Mouse (Mus musculus): ENCODE measurements at regions not wholly inside any gene's neighbourhood (a gene's known extent, or its start where the extent isn't known, plus 50 kb on each side); places are given as distances from the start of the nearest gene placed in this dataset.

DNA sequence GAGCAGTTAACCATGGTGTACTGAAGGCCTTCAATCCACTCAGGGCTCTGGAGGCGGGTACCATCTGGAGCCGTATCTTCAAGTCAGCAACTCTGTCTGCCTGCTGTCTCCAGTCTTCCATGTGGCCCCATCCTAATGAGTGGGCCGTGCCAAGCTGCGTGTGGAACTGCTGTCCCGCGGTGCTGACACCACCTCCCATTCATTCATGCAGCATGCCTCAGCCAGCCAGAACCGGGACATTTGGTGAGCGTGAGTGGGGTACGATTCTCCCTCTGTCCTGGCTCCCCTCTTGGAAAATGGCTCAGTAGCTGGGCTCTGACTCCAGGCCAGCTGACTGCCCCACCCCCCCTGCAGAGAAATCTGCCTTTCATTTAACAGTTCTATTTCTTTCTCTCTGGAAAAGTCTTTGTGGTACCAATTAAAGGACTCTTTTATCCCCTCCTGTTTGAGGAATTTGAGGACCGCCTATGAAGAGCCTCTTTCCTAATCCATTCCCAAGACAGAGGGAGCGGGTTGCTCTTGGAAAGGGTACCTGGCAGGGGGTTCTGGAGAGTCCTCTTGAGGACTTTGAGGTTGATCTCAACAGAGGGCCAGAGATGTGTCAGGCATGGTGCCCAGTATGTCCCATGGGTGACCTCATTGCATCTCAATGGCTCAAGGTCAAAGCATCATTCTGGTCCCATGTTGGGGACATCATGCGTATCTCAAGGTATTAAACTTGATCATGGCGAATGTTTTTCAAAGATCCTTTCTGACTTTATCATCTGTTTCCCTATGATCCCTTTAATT, 55.5 kb upstream of the Brd7 start:
- Histone ChIP-seq H3K4me3 (ENCODE audit: insufficient read depth, low read depth, low read length) (no peak overlapping the region), H3K27ac (ENCODE audit: insufficient read depth, low read depth, low read length) (no peak overlapping the region), H3K36me3 (ENCODE audit: control insufficient read depth, insufficient read depth, low read length) (no peaks in the 10 kb centered on the region), H3K27me3 (replicated peaks; ENCODE audit: control insufficient read depth, insufficient read depth, low read length) (no peaks in the 10 kb centered on the region), H3K4me1 (ENCODE audit: control insufficient read depth, insufficient read depth, low read length) (no peaks in the 10 kb centered on the region)
- no peak for DNase-seq
- TF ChIP-seq CTCF (conservative IDR thresholded peaks at IDR 0.05; ENCODE audit: insufficient read depth, insufficient read length, low read depth, low read length) (no peak), POLR2A (IDR thresholded peaks at IDR 0.05; ENCODE audit: low read depth, low read length) (no peak)
- 54% methylated on average over 13 of the region's 13 CpGs for WGBS

DNA sequence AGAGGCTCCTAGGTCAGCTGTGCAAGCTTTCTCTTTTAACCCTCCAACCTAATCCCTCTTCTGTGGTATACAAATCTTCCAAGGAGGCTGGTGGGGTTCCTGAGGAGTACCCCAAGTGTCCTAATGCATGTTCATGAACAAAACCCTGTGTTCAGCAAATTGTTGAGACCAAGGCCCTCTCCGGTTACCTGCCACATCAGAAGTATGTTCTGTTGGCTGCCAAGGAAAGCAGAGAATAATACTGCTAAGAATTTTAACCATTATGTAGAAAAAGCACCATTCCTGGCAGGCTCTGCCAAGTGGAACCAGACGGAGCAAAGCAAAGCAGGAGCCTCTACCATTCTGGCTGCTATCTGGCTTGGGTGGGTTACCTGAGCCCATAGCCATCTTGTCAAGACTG, 61.3 kb upstream of the Brd7 start:
- Histone ChIP-seq H3K4me1 (ENCODE audit: control insufficient read depth, insufficient read depth, low read length) (no peaks in the 10 kb centered on the region), H3K4me3 (ENCODE audit: insufficient read depth, low read depth, low read length) (no peak overlapping the region), H3K27ac (ENCODE audit: insufficient read depth, low read depth, low read length) (no peak overlapping the region), H3K36me3 (ENCODE audit: control insufficient read depth, insufficient read depth, low read length) (no peaks in the 10 kb centered on the region), H3K27me3 (replicated peaks; ENCODE audit: control insufficient read depth, insufficient read depth, low read length) (no peaks in the 10 kb centered on the region)
- 88% methylated on average over 2 of the region's 2 CpGs for WGBS
- DNase-seq = no peak
- no peak for TF ChIP-seq POLR2A (IDR thresholded peaks at IDR 0.05; ENCODE audit: low read depth, low read length)
- TF ChIP-seq CTCF (conservative IDR thresholded peaks at IDR 0.05; ENCODE audit: insufficient read depth, insufficient read length, low read depth, low read length) = no peak

DNA sequence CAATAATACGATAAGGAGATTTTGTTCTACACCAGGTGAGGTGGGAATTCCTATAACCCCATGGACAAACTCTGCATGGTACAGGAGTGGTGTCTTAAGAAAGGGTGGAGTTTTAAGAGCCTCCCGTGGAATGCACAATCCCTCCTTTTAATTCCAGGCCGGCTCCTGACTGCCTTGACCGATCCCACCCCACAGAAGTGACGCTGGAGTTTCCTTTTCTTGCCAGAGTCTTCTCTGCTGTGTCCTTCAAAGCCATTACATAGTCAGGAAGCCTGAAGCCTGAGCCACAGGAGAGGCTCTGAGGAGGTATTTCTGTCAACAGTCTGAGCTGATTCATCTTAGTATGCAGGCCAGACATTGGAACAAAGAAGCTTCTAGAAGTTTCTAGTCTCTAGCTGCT, 66.6 kb upstream of the Brd7 start:
- no peak for DNase-seq
- no peaks in the 10 kb centered on the region for H3K36me3 ChIP-seq (ENCODE audit: control insufficient read depth, insufficient read depth, low read length)
- H3K4me3 ChIP-seq (ENCODE audit: insufficient read depth, low read depth, low read length) = no peak overlapping the region
- H3K4me1 ChIP-seq (ENCODE audit: control insufficient read depth, insufficient read depth, low read length) = no peaks in the 10 kb centered on the region
- TF ChIP-seq CTCF (conservative IDR thresholded peaks at IDR 0.05; ENCODE audit: insufficient read depth, insufficient read length, low read depth, low read length) = no peak
- H3K27me3 ChIP-seq (replicated peaks; ENCODE audit: control insufficient read depth, insufficient read depth, low read length) = no peaks in the 10 kb centered on the region
- WGBS = 66% methylated on average over 5 of the region's 5 CpGs
- H3K27ac ChIP-seq (ENCODE audit: insufficient read depth, low read depth, low read length) = no peak overlapping the region

DNA sequence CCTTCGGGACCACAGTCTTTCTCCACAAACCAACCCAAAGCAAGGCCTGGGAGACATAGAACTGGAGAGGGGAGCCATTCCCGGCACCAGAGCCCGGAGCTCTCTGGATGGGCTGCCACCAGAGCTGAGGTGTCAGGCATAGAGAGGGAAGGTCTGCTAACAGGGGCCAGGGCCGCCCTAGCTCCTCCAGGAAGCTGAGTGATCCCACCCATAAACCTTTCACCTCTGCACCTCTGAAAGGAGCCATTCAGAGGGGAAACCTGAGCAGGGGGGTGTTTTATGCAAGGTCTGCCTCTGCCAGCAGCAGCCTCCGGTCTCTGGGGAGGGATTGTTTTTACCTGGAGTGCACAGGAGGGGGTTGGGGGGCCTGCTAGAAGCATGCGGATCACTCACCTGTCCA, 69.4 kb upstream of the Brd7 start:
- WGBS = 34% methylated on average over 6 of the region's 6 CpGs

DNA sequence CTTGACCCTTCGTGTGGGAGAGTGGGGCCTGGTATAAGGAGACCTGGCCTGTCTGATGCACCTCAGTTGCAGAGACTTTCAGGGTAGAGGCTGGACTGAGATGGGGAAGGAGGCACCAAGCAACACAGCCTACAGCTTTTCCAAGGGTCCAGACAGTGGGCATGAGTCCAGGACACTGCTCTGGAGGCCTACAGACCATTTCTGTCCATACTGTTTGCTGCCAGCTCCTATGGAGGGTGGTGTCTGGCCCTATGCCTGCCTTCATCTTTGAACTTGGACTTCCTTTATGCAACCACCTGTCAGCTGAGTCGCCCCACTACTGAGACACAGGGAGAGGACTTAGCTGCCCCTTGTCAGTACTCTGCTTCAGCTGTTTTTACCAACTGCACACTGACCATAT, 73.7 kb upstream of the Brd7 start:
- H3K4me3 ChIP-seq (ENCODE audit: insufficient read depth, low read depth, low read length) = no peak overlapping the region
- no peaks in the 10 kb centered on the region for H3K27me3 ChIP-seq (replicated peaks; ENCODE audit: control insufficient read depth, insufficient read depth, low read length)
- H3K4me1 ChIP-seq (ENCODE audit: control insufficient read depth, insufficient read depth, low read length) = no peaks in the 10 kb centered on the region
- TF ChIP-seq CTCF (conservative IDR thresholded peaks at IDR 0.05; ENCODE audit: insufficient read depth, insufficient read length, low read depth, low read length) (no peak), POLR2A (IDR thresholded peaks at IDR 0.05; ENCODE audit: low read depth, low read length) (no peak)
- H3K36me3 ChIP-seq (ENCODE audit: control insufficient read depth, insufficient read depth, low read length) = no peaks in the 10 kb centered on the region
- no peak overlapping the region for H3K27ac ChIP-seq (ENCODE audit: insufficient read depth, low read depth, low read length)
- DNase-seq = no peak
- WGBS = 74% methylated on average over 2 of the region's 2 CpGs

More for the DNA sequence above, 69.4 kb upstream of the Brd7 start:
- H3K4me3 ChIP-seq (ENCODE audit: insufficient read depth, low read depth, low read length) = no peak overlapping the region
- H3K27ac ChIP-seq (ENCODE audit: insufficient read depth, low read depth, low read length) = no peak overlapping the region
- no peak for DNase-seq
- H3K27me3 ChIP-seq (replicated peaks; ENCODE audit: control insufficient read depth, insufficient read depth, low read length) = no peaks in the 10 kb centered on the region
- H3K4me1 ChIP-seq (ENCODE audit: control insufficient read depth, insufficient read depth, low read length) = no peaks in the 10 kb centered on the region
- TF ChIP-seq CTCF (conservative IDR thresholded peaks at IDR 0.05; ENCODE audit: insufficient read depth, insufficient read length, low read depth, low read length) = no peak
- TF ChIP-seq POLR2A (IDR thresholded peaks at IDR 0.05; ENCODE audit: low read depth, low read length) = no peak
- no peaks in the 10 kb centered on the region for H3K36me3 ChIP-seq (ENCODE audit: control insufficient read depth, insufficient read depth, low read length)

DNA sequence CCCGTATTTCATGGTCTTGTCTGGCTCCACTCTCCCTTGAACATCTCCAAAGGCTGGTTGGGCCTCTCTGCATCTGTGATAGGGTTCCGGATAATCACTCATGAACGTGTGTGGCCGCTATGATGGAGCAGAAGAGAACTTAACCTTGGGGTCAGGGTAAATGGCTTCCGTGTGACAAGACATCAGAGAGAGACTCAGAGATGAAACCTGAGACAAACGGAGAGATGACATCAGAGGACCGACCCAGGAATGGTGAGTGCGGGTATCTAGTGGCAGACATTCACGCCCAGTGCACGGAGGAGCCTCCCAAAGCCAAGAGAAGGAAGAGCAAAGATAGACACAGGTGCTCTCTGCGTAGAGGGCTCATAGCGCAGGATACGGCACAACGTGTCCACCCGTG, 78.2 kb upstream of the Brd7 start:
- no peak for TF ChIP-seq CTCF (conservative IDR thresholded peaks at IDR 0.05; ENCODE audit: insufficient read depth, insufficient read length, low read depth, low read length)
- TF ChIP-seq POLR2A (IDR thresholded peaks at IDR 0.05; ENCODE audit: low read depth, low read length) = no peak
- 59% methylated on average over 15 of the region's 15 CpGs for WGBS
- DNase-seq = no peak

DNA sequence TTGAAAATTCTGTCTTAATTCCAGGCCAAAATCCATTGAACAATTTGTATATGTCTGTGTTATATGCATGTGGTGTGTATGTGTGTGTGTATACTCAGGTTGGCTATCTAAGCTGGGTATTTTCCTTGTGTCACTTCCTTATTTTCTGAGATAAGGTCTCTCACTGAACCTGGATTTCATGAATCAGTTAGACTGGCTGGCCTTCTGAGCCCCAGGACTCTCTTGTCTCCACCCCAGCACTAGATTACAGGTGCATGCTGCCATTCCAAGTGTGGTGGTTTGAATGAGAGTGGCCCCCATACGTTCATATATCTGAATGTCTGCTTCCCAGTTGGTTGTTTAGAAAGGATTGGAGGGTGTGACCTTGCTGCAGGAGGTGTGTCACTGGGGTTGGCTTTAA, 77.8 kb upstream of the Nkd1 start:
- no peak for DNase-seq
- Histone ChIP-seq H3K4me3 (ENCODE audit: insufficient read depth, low read depth, low read length) (no peak overlapping the region), H3K27ac (ENCODE audit: insufficient read depth, low read depth, low read length) (no peak overlapping the region), H3K36me3 (ENCODE audit: control insufficient read depth, insufficient read depth, low read length) (no peaks in the 10 kb centered on the region), H3K27me3 (replicated peaks; ENCODE audit: control insufficient read depth, insufficient read depth, low read length) (no peaks in the 10 kb centered on the region), H3K4me1 (ENCODE audit: control insufficient read depth, insufficient read depth, low read length) (no peaks in the 10 kb centered on the region)
- TF ChIP-seq POLR2A (IDR thresholded peaks at IDR 0.05; ENCODE audit: low read depth, low read length) (no peak), CTCF (conservative IDR thresholded peaks at IDR 0.05; ENCODE audit: insufficient read depth, insufficient read length, low read depth, low read length) (no peak)
- 64% methylated on average over 1 of the region's 1 CpGs for WGBS

More for the DNA sequence above, 78.2 kb upstream of the Brd7 start:
- Histone ChIP-seq H3K27me3 (replicated peaks; ENCODE audit: control insufficient read depth, insufficient read depth, low read length) (no peaks in the 10 kb centered on the region), H3K27ac (ENCODE audit: insufficient read depth, low read depth, low read length) (no peak overlapping the region), H3K4me1 (ENCODE audit: control insufficient read depth, insufficient read depth, low read length) (no peaks in the 10 kb centered on the region), H3K36me3 (ENCODE audit: control insufficient read depth, insufficient read depth, low read length) (no peaks in the 10 kb centered on the region), H3K4me3 (ENCODE audit: insufficient read depth, low read depth, low read length) (no peak overlapping the region)

Data from kidney, adult 2 months (tissue).